16 mouse cellular contexts compared by ENCODE assay signal in genomic region chr16:22941825-22942476, GRCm38 (mm10). TPM values are rescaled to one million over a fixed set of nuclear protein-coding genes. Genes with fewer than 3 reads are reported as not detected.
"Had no signal": no experiment of that assay in that cellular context is flagged by ENCODE, and none has a peak within 500 bp of the region (broad histone marks: within the 10 kb centered on the region; RNA-seq: fewer than 3 reads in every experiment).

No protein-coding gene starts in this region.

RNA-seq across cellular contexts. Expression of gene Hrg, which starts 8.9 kb away (rescaled TPM):
- polyA plus RNA-seq: gonadal fat pad, adult 2 months; heart, embryonic 12.5 days; heart, embryonic 14.5 days; heart, embryonic 16.5 days; hindbrain, embryonic 10.5 days; hindbrain, embryonic 12.5 days; hindbrain, embryonic 16.5 days; inflammation-experienced regulatory T-cells, adult 6 months; intestine, embryonic 15.5 days; kidney, embryonic 15.5 days; limb, embryonic 11.5 days; limb, embryonic 13.5 days; limb, embryonic 15.5 days had no signal

RNA-seq across cellular contexts. Expression of gene Fetub, which starts 23.8 kb away (rescaled TPM):
- polyA plus RNA-seq: heart, embryonic 10.5 days; heart, embryonic 12.5 days; heart, embryonic 14.5 days; heart, embryonic 16.5 days; hindbrain, embryonic 10.5 days; hindbrain, embryonic 12.5 days; hindbrain, embryonic 14.5 days; hindbrain, embryonic 16.5 days; limb, embryonic 11.5 days; limb, embryonic 13.5 days had no signal

RNA-seq across cellular contexts. Expression of gene Ahsg, which starts 50.9 kb away (rescaled TPM):
- polyA plus RNA-seq: hindbrain, embryonic 12.5 days; hindbrain, embryonic 14.5 days; hindbrain, embryonic 16.5 days; inflammation-experienced regulatory T-cells, adult 6 months; kidney, adult 2 months; limb, embryonic 11.5 days; limb, embryonic 13.5 days had no signal
